Mouse (Mus musculus) megakaryocyte, embryonic 14.5 days (primary cell): ENCODE results near the gene Lhfpl2. TPM values are rescaled to one million over a fixed set of nuclear protein-coding genes. Genes with fewer than 3 reads are reported as not detected.

Experiments
- H3K27me3 ChIP-seq: replicated peaks from 2 replicates; pipeline ENCODE3; 2012; ENCODE audit warnings: inconsistent platforms
- H3K36me3 ChIP-seq: replicated peaks from 2 replicates; pipeline ENCODE3; 2012; ENCODE audit warnings: low read length, inconsistent platforms, mixed read lengths
- H3K4me1 ChIP-seq: 2 replicates; pipeline ENCODE4 v1.6.1; 2012; ENCODE audit warnings: inconsistent platforms
- H3K4me3 ChIP-seq: replicated peaks from 2 replicates; pipeline ENCODE3; 2012; ENCODE audit warnings: moderate library complexity, mild to moderate bottlenecking, inconsistent platforms
- H3K9me3 ChIP-seq: 2 replicates; pipeline ENCODE4 v1.6.1; 2012; ENCODE audit warnings: inconsistent platforms
- FLI1 ChIP-seq: IDR thresholded peaks from 2 replicates; pipeline ENCODE4 v1.6.1; 2012; ENCODE audit warnings: low read length, inconsistent platforms, mixed read lengths
- GATA1 ChIP-seq: IDR thresholded peaks from 3 replicates; pipeline ENCODE4 v1.6.1; 2012; ENCODE audit warnings: mixed read lengths, low read length, inconsistent platforms, borderline replicate concordance
- polyA plus RNA-seq: library from polyadenylated mRNA; stranded (reverse); fragments of >175 nt; gene quantifications from 2 replicates; pipeline ENCODE4 v1.2.3, GENCODE M21; 2012; ENCODE audit warnings: low replicate concordance; ENCODE audit not compliant: insufficient read depth

Gene Lhfpl2
- polyA plus RNA-seq, 1 experiment = 0.47 TPM

GRCm38 (mm10) chr13:94057036-94057562, 497 bp upstream of the Lhfpl2 start:
- H3K27me3 ChIP-seq = peaks cover 81% of the 10 kb centered on the region
- H3K36me3 ChIP-seq = no peaks in the 10 kb centered on the region
- peaks cover 18% of the 10 kb centered on the region for H3K4me1 ChIP-seq
- no peak for TF ChIP-seq GATA1
- TF ChIP-seq FLI1 = no peak
- peak overlapping the region; percentile 92 for H3K4me3 ChIP-seq
- peaks cover 4% of the 10 kb centered on the region; the same call in 1 of the 2 replicates for H3K9me3 ChIP-seq

- Histone ChIP-seq H3K4me1 (peaks cover 23% of the 10 kb centered on the region), H3K9me3 (peaks cover 4% of the 10 kb centered on the region; the same call in 1 of the 2 replicates), H3K36me3 (no peaks in the 10 kb centered on the region), H3K4me3 (peak overlapping the region; percentile 92), H3K27me3 (peaks cover 84% of the 10 kb centered on the region)
- TF ChIP-seq GATA1 (no peak), FLI1 (no peak)
Observed at GRCm38 (mm10) chr13:94058642-94059222, 1.1 kb downstream of the Lhfpl2 start.

GRCm38 (mm10) chr13:94059373-94059772, 1.8 kb downstream of the Lhfpl2 start:
- Histone ChIP-seq H3K27me3 (peaks cover 86% of the 10 kb centered on the region), H3K4me3 (no peak overlapping the region), H3K9me3 (peaks cover 4% of the 10 kb centered on the region; the same call in 1 of the 2 replicates), H3K36me3 (no peaks in the 10 kb centered on the region), H3K4me1 (peaks cover 23% of the 10 kb centered on the region)
- no peak for TF ChIP-seq FLI1
- TF ChIP-seq GATA1 = no peak

- peaks cover 88% of the 10 kb centered on the region for H3K27me3 ChIP-seq
- no peak overlapping the region for H3K4me3 ChIP-seq
- peaks cover 26% of the 10 kb centered on the region for H3K4me1 ChIP-seq
- TF ChIP-seq FLI1 (no peak), GATA1 (no peak)
- H3K9me3 ChIP-seq = peaks cover 4% of the 10 kb centered on the region; the same call in 1 of the 2 replicates
- H3K36me3 ChIP-seq = no peaks in the 10 kb centered on the region
Observed at GRCm38 (mm10) chr13:94059778-94060177, 2.2 kb downstream of the Lhfpl2 start.

GRCm38 (mm10) chr13:94060461-94060860, 2.9 kb downstream of the Lhfpl2 start:
- no peak for TF ChIP-seq GATA1
- TF ChIP-seq FLI1 = no peak
- Histone ChIP-seq H3K27me3 (peaks cover 86% of the 10 kb centered on the region), H3K9me3 (peaks cover 4% of the 10 kb centered on the region; the same call in 1 of the 2 replicates), H3K36me3 (no peaks in the 10 kb centered on the region), H3K4me1 (peaks cover 26% of the 10 kb centered on the region), H3K4me3 (no peak overlapping the region)

- TF ChIP-seq FLI1 = no peak
- TF ChIP-seq GATA1 = no peak
- Histone ChIP-seq H3K4me3 (no peak overlapping the region), H3K9me3 (peaks cover 4% of the 10 kb centered on the region; the same call in 1 of the 2 replicates), H3K4me1 (peaks cover 26% of the 10 kb centered on the region), H3K27me3 (peaks cover 82% of the 10 kb centered on the region), H3K36me3 (no peaks in the 10 kb centered on the region)
Observed at GRCm38 (mm10) chr13:94061256-94061877, 3.8 kb downstream of the Lhfpl2 start.

- Histone ChIP-seq H3K27me3 (peaks cover 80% of the 10 kb centered on the region), H3K4me1 (peaks cover 22% of the 10 kb centered on the region), H3K36me3 (no peaks in the 10 kb centered on the region), H3K9me3 (peaks cover 4% of the 10 kb centered on the region; the same call in 1 of the 2 replicates), H3K4me3 (peak overlapping the region; percentile 70)
- TF ChIP-seq FLI1 (no peak), GATA1 (no peak)
Observed at GRCm38 (mm10) chr13:94062349-94063111, 4.9 kb downstream of the Lhfpl2 start.

- Histone ChIP-seq H3K4me3 (no peak overlapping the region), H3K4me1 (peaks cover 16% of the 10 kb centered on the region), H3K9me3 (peaks cover 4% of the 10 kb centered on the region; the same call in 1 of the 2 replicates), H3K36me3 (no peaks in the 10 kb centered on the region), H3K27me3 (peaks cover 76% of the 10 kb centered on the region)
- no peak for TF ChIP-seq FLI1
- no peak for TF ChIP-seq GATA1
Observed at GRCm38 (mm10) chr13:94063156-94063555, 5.6 kb downstream of the Lhfpl2 start.

- H3K4me3 ChIP-seq = no peak overlapping the region
- peaks cover 3% of the 10 kb centered on the region; the same call in 1 of the 2 replicates for H3K9me3 ChIP-seq
- H3K36me3 ChIP-seq = no peaks in the 10 kb centered on the region
- TF ChIP-seq FLI1 = no peak
- TF ChIP-seq GATA1 = no peak
- H3K27me3 ChIP-seq = peaks cover 66% of the 10 kb centered on the region
- peaks cover 8% of the 10 kb centered on the region for H3K4me1 ChIP-seq
Observed at GRCm38 (mm10) chr13:94064571-94064970, 7.0 kb downstream of the Lhfpl2 start.
